Mouse (Mus musculus): ENCODE results near the gene Eid2. TPM values are rescaled to one million over a fixed set of nuclear protein-coding genes. Genes with fewer than 3 reads are reported as not detected.
"Not testable (repeated sequence)": the region's sequence is repeated elsewhere in the genome, so short reads cannot be mapped to it uniquely, and the experiment has no call there.

Eid2 gene
- polyA plus RNA-seq (2015; fragmentation: Nextera tagmentation; extraction: Ambion mirVana), result 2.5 and 4.4 TPM in 2 replicates

DNA sequence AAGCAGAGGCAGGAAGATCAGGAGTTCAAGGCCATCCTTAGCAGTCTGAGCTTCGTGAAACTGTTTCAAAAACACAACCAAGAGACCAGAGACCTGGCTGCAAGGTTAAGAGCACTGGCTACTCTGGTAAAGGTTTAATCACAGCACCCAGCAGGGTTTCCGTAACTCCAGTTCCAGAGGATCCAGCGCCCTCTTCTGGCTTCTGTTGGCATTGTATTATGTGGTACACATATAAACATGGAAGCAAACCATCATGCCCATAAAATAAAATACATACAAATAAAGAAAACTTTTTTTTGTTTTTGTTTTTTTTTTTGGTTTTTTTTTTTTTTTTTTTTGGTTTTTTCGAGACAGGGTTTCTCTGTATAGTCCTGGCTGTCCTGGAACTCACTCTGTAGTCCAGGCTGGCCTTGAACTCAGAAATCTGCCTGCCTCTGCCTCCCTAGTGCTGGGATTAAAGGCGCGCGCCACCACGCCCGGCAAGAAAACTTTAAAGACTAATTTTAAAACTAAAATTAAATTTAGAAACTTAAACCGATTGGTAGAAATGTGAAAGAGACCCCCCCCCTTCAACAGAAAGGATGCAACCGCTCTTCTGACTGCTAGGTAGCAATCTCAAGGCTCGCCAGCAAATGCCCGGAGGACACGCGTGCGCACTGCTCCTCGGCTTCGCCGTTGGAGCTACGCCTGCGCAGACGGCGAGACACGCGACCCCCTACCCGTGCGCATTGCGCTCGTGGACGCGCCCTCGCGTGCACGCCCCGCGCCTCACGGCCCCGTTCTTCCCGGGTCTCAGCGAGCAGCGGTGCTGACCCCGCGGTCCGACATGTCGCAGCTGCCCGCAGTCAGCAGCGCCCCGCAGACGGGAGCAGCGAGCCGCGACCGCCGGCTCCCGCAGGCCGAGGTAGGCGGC, at the start of gene Eid2:
Gene Eid2, plus strand, starts transcription at position 753 of the 913 bp plus-strand sequence.
- H3K9ac ChIP-seq, result peak within 1 kb of the TSS; percentile 99
- H3K36me3 ChIP-seq, result peaks cover 27% of the 10 kb centered on the region
- H3K9me3 ChIP-seq, result no peaks in the 10 kb centered on the region
- no peaks in the 10 kb centered on the region for H3K27me3 ChIP-seq
- H3K4me1 ChIP-seq, result peaks cover 12% of the 10 kb centered on the region
- ATAC-seq (ENCODE audit: low FRiP score, low read depth), result peak; percentile 94
- peak within 1 kb of the TSS; percentile 93 for H3K27ac ChIP-seq
- peak within 1 kb of the TSS; percentile 95 for H3K4me3 ChIP-seq
- WGBS, result 8% methylated on average over 56 of the region's 57 CpGs
- H3K4me2 ChIP-seq (replicated peaks), result peak within 1 kb of the TSS; percentile 82

- H3K36me3 ChIP-seq; H3K9me3 ChIP-seq; H3K4me2 ChIP-seq (replicated peaks); H3K27ac ChIP-seq; H3K9ac ChIP-seq; H3K27me3 ChIP-seq; H3K4me3 ChIP-seq; ATAC-seq (ENCODE audit: low FRiP score, low read depth); H3K4me1 ChIP-seq: not testable (repeated sequence)
- 87% methylated on average over 20 of the region's 20 CpGs for WGBS
Measured at GRCm38 (mm10) chr7:28218951-28219740, 48.5 kb upstream of the Eid2 start.

DNA sequence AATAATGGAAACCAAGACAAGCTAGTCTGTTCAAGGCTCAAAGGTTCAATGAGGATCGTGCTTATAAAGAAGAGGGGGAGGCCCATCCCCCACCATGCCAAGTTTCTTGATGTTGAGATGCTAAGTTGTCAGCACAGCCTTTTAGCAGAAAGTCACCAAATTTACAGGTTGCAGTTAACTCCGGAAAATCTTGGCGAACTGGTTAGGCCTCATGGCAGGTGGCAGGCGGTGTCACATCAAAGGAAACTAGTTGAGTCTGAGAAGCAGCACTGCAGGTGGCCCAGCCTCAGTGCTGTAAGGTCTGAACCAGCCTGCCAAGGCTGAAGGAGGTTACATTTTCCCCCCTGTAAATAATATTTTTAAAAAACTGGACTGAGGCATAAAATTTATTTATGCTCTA, 40.8 kb upstream of the Eid2 start:
- not testable (repeated sequence) for H3K4me2 ChIP-seq (replicated peaks); H3K27ac ChIP-seq; H3K4me1 ChIP-seq; H3K36me3 ChIP-seq; H3K4me3 ChIP-seq; H3K27me3 ChIP-seq; H3K9ac ChIP-seq; H3K9me3 ChIP-seq; ATAC-seq (ENCODE audit: low FRiP score, low read depth)
- WGBS, result 78% methylated on average over 4 of the region's 4 CpGs

DNA sequence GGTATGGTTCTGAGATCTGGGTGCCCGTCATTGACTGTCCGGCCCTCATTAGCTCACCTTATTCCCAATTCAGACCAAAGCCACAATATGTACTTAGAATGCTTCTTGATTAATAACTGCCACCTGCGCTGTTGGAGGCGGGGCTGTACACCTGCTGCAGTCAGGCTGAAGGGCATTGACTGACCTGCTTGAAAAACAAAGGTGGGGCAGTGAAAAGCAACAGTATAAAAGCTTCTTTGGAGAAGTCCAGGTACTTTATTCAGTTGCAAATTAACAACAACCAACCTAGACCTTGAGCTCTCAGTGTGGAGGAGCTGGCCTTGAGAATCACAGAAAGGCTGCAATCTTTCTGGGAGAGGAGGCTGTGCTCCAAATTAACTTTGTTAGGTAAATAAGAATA, 40.3 kb upstream of the Eid2 start:
- H3K9ac ChIP-seq; H3K4me2 ChIP-seq (replicated peaks); ATAC-seq (ENCODE audit: low FRiP score, low read depth); H3K4me1 ChIP-seq; H3K9me3 ChIP-seq; H3K4me3 ChIP-seq; H3K27me3 ChIP-seq; H3K27ac ChIP-seq; H3K36me3 ChIP-seq: not testable (repeated sequence)
- WGBS, result 95% methylated on average over 4 of the region's 4 CpGs

DNA sequence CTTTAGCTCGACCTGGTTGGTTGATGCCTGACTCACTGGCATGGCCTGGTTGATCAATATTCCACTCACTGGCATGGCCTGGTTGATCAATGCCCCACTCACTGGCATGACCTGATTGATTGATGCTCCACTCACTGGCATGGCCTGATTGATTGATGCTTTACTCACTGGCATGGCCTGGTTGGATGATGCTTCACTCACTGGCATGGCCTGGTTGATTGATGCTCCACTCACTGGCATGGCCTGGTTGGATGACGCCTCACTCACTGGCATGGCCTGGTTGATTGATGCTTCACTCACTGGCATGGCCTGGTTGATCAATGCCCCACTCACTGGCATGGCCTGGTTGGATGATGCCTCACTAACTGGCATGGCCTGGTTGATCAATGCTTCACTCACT, 23.7 kb upstream of the Eid2 start:
- H3K4me3 ChIP-seq; H3K9ac ChIP-seq; H3K4me2 ChIP-seq (replicated peaks); H3K36me3 ChIP-seq; H3K4me1 ChIP-seq; H3K27me3 ChIP-seq; H3K27ac ChIP-seq; ATAC-seq (ENCODE audit: low FRiP score, low read depth); H3K9me3 ChIP-seq: not testable (repeated sequence)
- whole genome bisulfite sequencing, result 69% methylated on average over 2 of the region's 2 CpGs

GRCm38 (mm10) chr7:28248957-28249356, 18.7 kb upstream of the Eid2 start:
- 86% methylated on average over 3 of the region's 3 CpGs for WGBS
- H3K4me2 ChIP-seq (replicated peaks), result no peak overlapping the region
- no peak overlapping the region for H3K4me3 ChIP-seq
- peaks cover 7% of the 10 kb centered on the region; the same call in 1 of the 2 replicates for H3K9me3 ChIP-seq
- no peak overlapping the region for H3K9ac ChIP-seq
- no peak for ATAC-seq (ENCODE audit: low FRiP score, low read depth)
- no peak overlapping the region for H3K27ac ChIP-seq
- no peaks in the 10 kb centered on the region for H3K27me3 ChIP-seq
- no peaks in the 10 kb centered on the region for H3K4me1 ChIP-seq
- no peaks in the 10 kb centered on the region for H3K36me3 ChIP-seq

DNA sequence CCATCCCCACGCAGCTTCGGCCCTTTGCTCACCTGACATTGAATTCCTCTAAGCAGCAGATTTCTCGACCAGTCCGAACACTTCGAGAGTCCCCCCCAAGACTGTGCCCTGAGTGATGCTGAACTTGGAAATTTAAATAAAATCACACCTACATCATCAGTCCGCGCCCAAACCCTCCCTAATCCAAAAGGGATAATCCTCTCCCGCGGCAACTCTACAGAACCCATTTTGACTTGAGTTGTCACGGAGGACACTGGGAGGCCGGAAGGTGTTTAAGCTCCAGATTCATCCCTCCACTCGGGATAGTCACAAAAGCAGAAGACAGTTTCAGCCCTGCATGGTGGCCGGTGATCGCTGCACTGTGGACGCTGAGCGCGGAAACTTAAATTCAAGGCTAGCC, 15.7 kb upstream of the Eid2 start:
- Histone ChIP-seq H3K27me3 (no peaks in the 10 kb centered on the region), H3K27ac (no peak overlapping the region), H3K4me1 (no peaks in the 10 kb centered on the region), H3K4me3 (no peak overlapping the region), H3K9ac (no peak overlapping the region), H3K9me3 (peaks cover 14% of the 10 kb centered on the region), H3K4me2 (replicated peaks) (no peak overlapping the region), H3K36me3 (no peaks in the 10 kb centered on the region)
- no peak for ATAC-seq (ENCODE audit: low FRiP score, low read depth)
- 88% methylated on average over 16 of the region's 17 CpGs for WGBS

DNA sequence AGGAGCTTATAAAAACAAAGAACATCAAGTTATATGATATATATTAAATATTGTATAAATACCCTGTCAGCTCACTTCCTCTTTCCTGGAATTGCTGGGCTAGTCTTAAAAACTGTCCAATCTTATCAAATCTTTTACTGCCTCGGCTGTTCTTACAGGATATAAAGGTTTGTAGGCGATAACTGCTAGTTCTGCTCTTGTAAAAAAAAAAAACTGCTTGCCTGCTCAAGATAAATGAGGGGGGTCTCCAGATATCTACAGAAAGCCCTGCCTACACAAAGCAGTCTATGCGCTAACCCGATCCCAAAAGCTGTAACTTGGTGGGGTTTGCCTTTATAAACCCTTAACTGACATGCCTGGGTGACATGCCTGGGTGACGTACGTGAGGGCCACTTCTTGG, 13.1 kb upstream of the Eid2 start:
- Histone ChIP-seq H3K27ac (no peak overlapping the region), H3K9me3 (peaks cover 7% of the 10 kb centered on the region), H3K36me3 (no peaks in the 10 kb centered on the region), H3K4me2 (replicated peaks) (no peak overlapping the region), H3K27me3 (no peaks in the 10 kb centered on the region), H3K4me3 (no peak overlapping the region), H3K4me1 (no peaks in the 10 kb centered on the region), H3K9ac (no peak overlapping the region)
- 86% methylated on average over 6 of the region's 6 CpGs for WGBS
- ATAC-seq (ENCODE audit: low FRiP score, low read depth), result no peak

GRCm38 (mm10) chr7:28255476-28255875, 12.2 kb upstream of the Eid2 start:
- ATAC-seq (ENCODE audit: low FRiP score, low read depth), result no peak
- Histone ChIP-seq H3K4me2 (replicated peaks) (no peak overlapping the region), H3K27me3 (no peaks in the 10 kb centered on the region), H3K9me3 (peaks cover 7% of the 10 kb centered on the region), H3K36me3 (no peaks in the 10 kb centered on the region), H3K27ac (no peak overlapping the region), H3K4me3 (no peak overlapping the region), H3K9ac (no peak overlapping the region), H3K4me1 (no peaks in the 10 kb centered on the region)
- 81% methylated on average over 6 of the region's 6 CpGs for WGBS

DNA sequence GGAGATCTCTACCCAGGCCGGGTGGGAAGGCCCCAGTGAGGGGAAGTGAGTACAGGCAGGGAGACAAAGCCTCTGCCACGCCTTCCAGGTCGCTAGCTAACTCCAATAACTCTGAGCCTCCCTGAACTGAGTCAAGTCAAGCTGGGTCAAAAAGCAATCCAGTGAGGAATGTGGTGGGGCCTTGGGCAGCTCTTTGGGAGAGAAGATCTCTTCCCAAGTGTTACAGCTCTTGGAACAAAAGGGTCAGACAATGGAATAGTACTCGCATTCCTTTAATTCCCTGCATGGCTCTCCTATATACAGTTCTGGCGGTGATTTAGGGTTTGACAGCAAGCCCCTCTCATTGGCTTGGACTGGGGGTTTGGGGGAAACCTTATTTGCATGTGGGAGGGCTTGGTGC, 4.8 kb upstream of the Eid2 start:
- 39% methylated on average over 5 of the region's 5 CpGs for WGBS
- Histone ChIP-seq H3K9me3 (no peaks in the 10 kb centered on the region), H3K4me1 (no peaks in the 10 kb centered on the region), H3K9ac (no peak overlapping the region), H3K4me3 (no peak overlapping the region), H3K27me3 (no peaks in the 10 kb centered on the region), H3K27ac (no peak overlapping the region), H3K36me3 (no peaks in the 10 kb centered on the region), H3K4me2 (replicated peaks) (no peak overlapping the region)
- ATAC-seq (ENCODE audit: low FRiP score, low read depth), result no peak

GRCm38 (mm10) chr7:28263786-28264185, 3.9 kb upstream of the Eid2 start:
- Histone ChIP-seq H3K4me1 (peaks cover 5% of the 10 kb centered on the region), H3K4me2 (replicated peaks) (no peak overlapping the region), H3K9ac (no peak overlapping the region), H3K36me3 (no peaks in the 10 kb centered on the region), H3K9me3 (no peaks in the 10 kb centered on the region), H3K27ac (no peak overlapping the region), H3K4me3 (no peak overlapping the region), H3K27me3 (no peaks in the 10 kb centered on the region)
- WGBS, result 3% methylated on average over 15 of the region's 15 CpGs
- no peak; the same call in 1 of the 2 replicates for ATAC-seq (ENCODE audit: low FRiP score, low read depth)

- no peak overlapping the region for H3K9ac ChIP-seq
- H3K27ac ChIP-seq, result no peak overlapping the region
- no peak for ATAC-seq (ENCODE audit: low FRiP score, low read depth)
- H3K27me3 ChIP-seq, result no peaks in the 10 kb centered on the region
- H3K4me2 ChIP-seq (replicated peaks), result no peak overlapping the region
- H3K4me1 ChIP-seq, result peaks cover 12% of the 10 kb centered on the region
- H3K9me3 ChIP-seq, result no peaks in the 10 kb centered on the region
- WGBS, result 86% methylated on average over 13 of the region's 13 CpGs
- H3K4me3 ChIP-seq, result no peak overlapping the region
- H3K36me3 ChIP-seq, result peaks cover 11% of the 10 kb centered on the region
Measured at GRCm38 (mm10) chr7:28265391-28265790, 2.3 kb upstream of the Eid2 start.

Data from limb, embryonic 13.5 days (tissue).